Comparison of ENCODE assay signal across 27 mouse cellular contexts in the genomic region with DNA sequence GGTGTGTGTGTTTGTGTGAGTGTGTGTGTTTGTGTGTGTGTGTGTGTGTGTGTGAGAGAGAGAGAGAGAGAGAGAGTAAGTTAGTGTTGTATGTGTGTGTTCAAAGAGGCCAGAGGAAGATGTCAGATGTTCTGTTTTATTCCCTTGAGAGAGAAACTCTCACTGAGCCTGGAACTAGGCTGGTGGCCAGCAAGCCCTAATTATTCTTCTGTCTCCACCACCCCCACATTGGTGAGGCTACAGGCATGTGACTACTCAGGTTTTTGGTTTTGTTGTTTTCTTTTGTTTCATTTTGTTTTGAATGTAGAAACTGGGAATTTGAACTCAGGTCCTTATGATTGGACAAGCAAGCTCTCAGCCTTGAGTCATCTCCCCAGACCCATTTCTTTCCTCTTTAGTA. TPM values are rescaled to one million over a fixed set of nuclear protein-coding genes. Genes with fewer than 3 reads are reported as not detected.
A peak's percentile ranks its signal among the peaks of the same experiment; 100 is the strongest.
DNase-seq lines count a peak whose midpoint lies in the region; ATAC-seq and TF ChIP-seq lines count a peak whose summit lies in the region.
"Had no signal": no experiment of that assay in that cellular context is flagged by ENCODE, and none has a peak within 500 bp of the region (broad histone marks: within the 10 kb centered on the region; RNA-seq: fewer than 3 reads in every experiment).

No protein-coding gene starts in this region.

- H3K27me3 ChIP-seq in kidney, adult 2 months (replicated peaks; ENCODE audit: control insufficient read depth, insufficient read depth, low read length), result no peaks in the 10 kb centered on the region
- no peaks in the 10 kb centered on the region for H3K27me3 ChIP-seq in kidney, embryonic 16.5 days (ENCODE audit: insufficient read depth, low read length)
- H3K27me3 ChIP-seq in myocyte (ENCODE audit: control insufficient read depth, insufficient read depth, insufficient read length), result no peaks in the 10 kb centered on the region
- H3K27me3 ChIP-seq: hindbrain, embryonic 12.5 days; intestine, embryonic 15.5 days; limb, embryonic 15.5 days; lung, embryonic 15.5 days; midbrain, embryonic 12.5 days; stomach, embryonic 15.5 days had no signal

- no peaks in the 10 kb centered on the region for H3K9me3 ChIP-seq in kidney, embryonic 16.5 days (ENCODE audit: low read length)
- H3K9me3 ChIP-seq: hindbrain, embryonic 12.5 days; intestine, embryonic 15.5 days; limb, embryonic 10.5 days; limb, embryonic 15.5 days; lung, embryonic 15.5 days; midbrain, embryonic 12.5 days; stomach, embryonic 15.5 days had no signal

- no peak overlapping the region for H3K4me2 ChIP-seq in kidney, embryonic 16.5 days (replicated peaks; ENCODE audit: low read depth, low read length)
- no peak overlapping the region for H3K4me2 ChIP-seq in myocyte (ENCODE audit: low read depth)
- H3K4me2 ChIP-seq: heart, embryonic 11.5 days; hindbrain, embryonic 12.5 days; intestine, embryonic 15.5 days; limb, embryonic 15.5 days; lung, embryonic 15.5 days; midbrain, embryonic 12.5 days; stomach, embryonic 15.5 days had no signal

- H3K27ac ChIP-seq in kidney, adult 2 months (ENCODE audit: insufficient read depth, low read depth, low read length), result no peak overlapping the region
- H3K27ac ChIP-seq in kidney, embryonic 16.5 days (ENCODE audit: low read length), result no peak overlapping the region
- H3K27ac ChIP-seq: hindbrain, embryonic 12.5 days; hindbrain, postnatal 0 days; intestine, embryonic 15.5 days; limb, embryonic 10.5 days; limb, embryonic 15.5 days; liver, embryonic 14.5 days; lung, embryonic 15.5 days; midbrain, embryonic 12.5 days; stomach, embryonic 15.5 days had no signal

- H3K4me1 ChIP-seq in kidney, adult 2 months (ENCODE audit: control insufficient read depth, insufficient read depth, low read length), result peaks cover 16% of the 10 kb centered on the region
- peaks cover 38% of the 10 kb centered on the region for H3K4me1 ChIP-seq in kidney, embryonic 16.5 days (ENCODE audit: insufficient read depth, low read length)
- H3K4me1 ChIP-seq: midbrain, embryonic 12.5 days had no signal

- H3K9ac ChIP-seq in kidney, embryonic 16.5 days (replicated peaks; ENCODE audit: low read length), result no peak overlapping the region
- H3K9ac ChIP-seq: hindbrain, embryonic 12.5 days; intestine, embryonic 15.5 days; limb, embryonic 15.5 days; liver, embryonic 14.5 days; lung, embryonic 15.5 days; midbrain, embryonic 12.5 days; stomach, embryonic 15.5 days had no signal

- intact Hi-C loops in left cerebral cortex, postnatal 4 days (cut with DNase I), result no loop called here

- H3K4me3 ChIP-seq in kidney, adult 2 months (ENCODE audit: insufficient read depth, low read depth, low read length), result no peak overlapping the region
- H3K4me3 ChIP-seq in kidney, embryonic 16.5 days (ENCODE audit: low read length), result no peak overlapping the region
- no peak overlapping the region for H3K4me3 ChIP-seq in myocyte
- H3K4me3 ChIP-seq: erythroblast, embryonic 14.5 days; hindbrain, embryonic 12.5 days; intestine, embryonic 15.5 days; limb, embryonic 10.5 days; limb, embryonic 15.5 days; lung, embryonic 15.5 days; midbrain, embryonic 12.5 days; stomach, embryonic 15.5 days had no signal

- TF ChIP-seq POLR2A in kidney, adult 2 months (IDR thresholded peaks at IDR 0.05; ENCODE audit: low read depth, low read length), result no peak
- no peak for TF ChIP-seq POLR2A in myocyte (IDR thresholded peaks at IDR 0.05; ENCODE audit: insufficient read length, low read depth)

- no peaks in the 10 kb centered on the region for H3K36me3 ChIP-seq in kidney, adult 2 months (ENCODE audit: control insufficient read depth, insufficient read depth, low read length)
- no peaks in the 10 kb centered on the region for H3K36me3 ChIP-seq in kidney, embryonic 16.5 days (ENCODE audit: insufficient read depth, low read length)
- H3K36me3 ChIP-seq in myocyte (ENCODE audit: control insufficient read depth, insufficient read depth), result no peaks in the 10 kb centered on the region
- H3K36me3 ChIP-seq: hindbrain, embryonic 12.5 days; intestine, embryonic 15.5 days; limb, embryonic 10.5 days; limb, embryonic 15.5 days; lung, embryonic 15.5 days; midbrain, embryonic 12.5 days; stomach, embryonic 15.5 days had no signal

- peak; percentile 29 for DNase-seq in gastrocnemius, adult 18-20 months (ENCODE audit: low spot score)
- no peak for DNase-seq in gastrocnemius, postnatal 10 days
- DNase-seq in kidney, adult 2 months, result peak; percentile 54
- DNase-seq in left cerebral cortex, postnatal 4 days, result peak; percentile 16
- no peak for DNase-seq in left cerebral cortex, adult 11 months (ENCODE audit: low spot score)
- DNase-seq: adrenal gland, postnatal 25 days; cerebellum, adult 2 months; cerebellum, postnatal 14 days; heart, postnatal 36 days; kidney, postnatal 14 days; retina, postnatal 1 day; right cerebral cortex, postnatal 14 days had no signal

- TF ChIP-seq CTCF in kidney, adult 2 months (conservative IDR thresholded peaks at IDR 0.05; ENCODE audit: insufficient read depth, insufficient read length, low read depth, low read length), result no peak

- no peak for ATAC-seq in kidney, embryonic 16.5 days (ENCODE audit: low FRiP score, low TSS enrichment)
- no peak for ATAC-seq in monocyte, adult 5-6 weeks (replicated peaks; ENCODE audit: insufficient number of reproducible peaks, low FRiP score, low TSS enrichment, poor library complexity, severe bottlenecking)
- ATAC-seq: forebrain, embryonic 16.5 days; hindbrain, postnatal 0 days; intestine, embryonic 15.5 days had no signal

- no peak overlapping the region for H3ac ChIP-seq in myocyte (ENCODE audit: control insufficient read depth, insufficient read length)

- no peaks in the 10 kb centered on the region for H3K79me2 ChIP-seq in myocyte (ENCODE audit: control insufficient read depth, insufficient read depth)

TF ChIP-seq in myocyte, 11 proteins besides CTCF, POLR2A, EP300 and RAD21:
- no peak for TF ChIP-seq E2F4 (IDR thresholded peaks at IDR 0.05; ENCODE audit: insufficient read depth)
- peak; percentile 38 for TF ChIP-seq USF1 (IDR thresholded peaks at IDR 0.05; ENCODE audit: low read depth)

RNA-seq across cellular contexts. Expression of gene Gadd45a, which starts 37.6 kb away (rescaled TPM):
- total RNA-seq in gastrocnemius, adult 18-20 months (2021), result 10 to 100 TPM; 25.4 to 43.2 TPM
- total RNA-seq in gastrocnemius, postnatal 10 days (2021), result 10 to 100 TPM; 43.1 to 82.0 TPM
- 54.6 and 59.7 TPM in 2 replicates for polyA plus RNA-seq in kidney, adult 2 months (2012; rRNA removed)
- 35.1 and 39.4 TPM in 2 replicates for polyA plus RNA-seq in kidney, embryonic 16.5 days (2015; fragmentation: Nextera tagmentation; extraction: Ambion mirVana)
- total RNA-seq in left cerebral cortex, postnatal 4 days (2021), result 1 to 10 TPM; 3.2 to 4.0 TPM
- 381 TPM for polyA plus RNA-seq in myocyte (2012; fragmentation: generic; extraction: Trizol)
- 24.7 to 64.2 TPM (median 57.8 TPM) in 3 replicates for total RNA-seq in monocyte, adult 5-6 weeks (2017)

Comparison
In these comparisons a context has a peak if more than half of its experiments do, and no peak if none do; other contexts are left out.
1. DNase-seq: peak in gastrocnemius, adult 18-20 months (single experiment), kidney, adult 2 months (single experiment) and left cerebral cortex, postnatal 4 days (single experiment); none in gastrocnemius, postnatal 10 days (single experiment) and left cerebral cortex, adult 11 months (single experiment).